Mouse (Mus musculus) liver, embryonic 11.5 days (tissue): ENCODE data around the gene Cenpb. TPM values are rescaled to one million over a fixed set of nuclear protein-coding genes. Genes with fewer than 3 reads are reported as not detected.

Experiments
- ATAC-seq: fragments of 200-750 bp; cut with Nextera tagmentation; replicated peaks from 2 replicates; pipeline ENCODE4 v1.8.0; 2017; ENCODE audit warnings: moderate number of reproducible peaks, mild to moderate bottlenecking, moderate TSS enrichment, moderate library complexity; ENCODE audit not compliant: low FRiP score
- DNase-seq: peaks from one replicate; pipeline ENCODE4 v3.0.0-alpha.2; 2017; ENCODE audit warnings: low spot score
- H3K27ac ChIP-seq: fragments of 300-500 bp; sonication (generic); 2 replicates; pipeline ENCODE4 v1.5.1; 2014; ENCODE audit warnings: mild to moderate bottlenecking, low read depth, low read length, control low read depth
- H3K27me3 ChIP-seq: fragments of 300-500 bp; sonication (generic); replicated peaks from 2 replicates; pipeline ENCODE4 v1.6.1; 2014; ENCODE audit warnings: low read length, mixed read lengths; ENCODE audit not compliant: control insufficient read depth, insufficient read depth
- H3K36me3 ChIP-seq: fragments of 300-500 bp; sonication (generic); 2 replicates; pipeline ENCODE4 v1.6.1; 2014; ENCODE audit warnings: mild to moderate bottlenecking, low read length, moderate library complexity, mixed read lengths; ENCODE audit not compliant: control insufficient read depth, insufficient read depth
- H3K4me1 ChIP-seq: fragments of 300-500 bp; sonication (generic); replicated peaks from 2 replicates; pipeline ENCODE4 v1.6.1; 2014; ENCODE audit warnings: low read length, mixed read lengths; ENCODE audit not compliant: control insufficient read depth, insufficient read depth
- H3K4me2 ChIP-seq: fragments of 300-500 bp; sonication (generic); 2 replicates; pipeline ENCODE4 v1.6.1; 2014; ENCODE audit warnings: mild to moderate bottlenecking, control low read depth, moderate library complexity
- H3K4me3 ChIP-seq: fragments of 300-500 bp; sonication (generic); 2 replicates; pipeline ENCODE4 v1.5.1; 2014; ENCODE audit warnings: low read depth, low read length, control low read depth
- H3K9ac ChIP-seq: fragments of 300-500 bp; sonication (generic); 2 replicates; pipeline ENCODE4 v1.6.1; 2014; ENCODE audit warnings: low read depth, low read length, control low read depth
- H3K9me3 ChIP-seq: fragments of 300-500 bp; sonication (generic); 2 replicates; pipeline ENCODE4 v1.6.1; 2016; ENCODE audit warnings: low read length, inconsistent platforms, mixed read lengths; ENCODE audit not compliant: control insufficient read depth
- WGBS: fragments of 180-500 bp; shearing (Covaris S2); extraction: QIAGEN DNeasy Blood & Tissue Kit; methylation state at CpG from one replicate; pipeline ENCODE4 v1.1.7; 2014; 5-methylcytosine and 5-hydroxymethylcytosine counted together
- polyA plus RNA-seq: library from polyadenylated mRNA; unstranded; fragments of >200 nt; fragmentation: Nextera tagmentation; extraction: Ambion mirVana; gene quantifications from 2 replicates; pipeline ENCODE4 v1.2.1, GENCODE M21; 2014

The Cenpb gene
- polyA plus RNA-seq, 1 experiment from 2014 or later: 4.9 TPM

DNA sequence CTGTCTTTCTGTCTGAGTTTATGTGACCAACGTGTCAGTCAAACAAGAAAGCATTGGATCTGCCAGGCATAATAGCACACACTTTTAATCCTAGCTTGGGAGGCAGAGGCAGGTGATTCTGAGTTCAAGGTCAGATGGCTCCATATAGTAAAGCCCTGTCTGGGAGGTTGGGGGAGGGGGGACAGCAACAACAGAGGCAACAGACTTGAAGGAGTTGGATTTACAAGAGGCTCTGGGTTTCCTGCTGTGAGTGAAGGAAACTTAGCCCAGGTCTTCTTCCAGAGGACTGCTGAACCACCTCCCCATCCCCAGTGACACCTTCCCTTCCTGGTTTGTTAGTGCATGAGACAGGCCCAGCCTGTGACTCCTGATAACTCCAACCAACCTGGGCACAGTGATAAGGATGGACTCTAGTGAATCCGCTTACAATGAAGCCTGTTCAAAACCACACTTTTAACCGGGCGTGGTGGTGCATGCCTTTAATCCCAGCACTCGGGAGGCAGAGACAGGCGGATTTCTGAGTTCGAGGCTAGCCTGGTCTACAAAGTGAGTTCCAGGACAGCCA is 27.6 kb downstream of the Cenpb start:
- DNase-seq (no peak), ATAC-seq (peak; percentile 91)
- no peak overlapping the region for H3K4me2 ChIP-seq
- 48% methylated on average over 7 of the region's 7 CpGs for WGBS
- no peak overlapping the region for H3K9ac ChIP-seq
- H3K27me3 ChIP-seq: no peaks in the 10 kb centered on the region
- peaks cover 11% of the 10 kb centered on the region; the same call in 1 of the 2 replicates for H3K4me1 ChIP-seq
- H3K9me3 ChIP-seq: no peaks in the 10 kb centered on the region
- no peak overlapping the region for H3K27ac ChIP-seq
- peaks cover 15% of the 10 kb centered on the region for H3K36me3 ChIP-seq
- H3K4me3 ChIP-seq: no peak overlapping the region

GRCm38 (mm10) chr2:131149254-131149578 is 30.7 kb downstream of the Cenpb start:
- no peak for ATAC-seq
- H3K9ac ChIP-seq: no peak overlapping the region
- no peak for DNase-seq
- H3K27ac ChIP-seq: no peak overlapping the region
- no peaks in the 10 kb centered on the region for H3K27me3 ChIP-seq
- no peaks in the 10 kb centered on the region for H3K9me3 ChIP-seq
- peaks cover 37% of the 10 kb centered on the region for H3K36me3 ChIP-seq
- 91% methylated on average over 3 of the region's 3 CpGs for WGBS
- no peak overlapping the region for H3K4me3 ChIP-seq
- H3K4me2 ChIP-seq: no peak overlapping the region
- peaks cover 9% of the 10 kb centered on the region for H3K4me1 ChIP-seq

GRCm38 (mm10) chr2:131148353-131149253 is 31.3 kb downstream of the Cenpb start:
- Histone ChIP-seq H3K9me3 (no peaks in the 10 kb centered on the region), H3K4me3 (no peak overlapping the region), H3K4me1 (peaks cover 9% of the 10 kb centered on the region), H3K27me3 (no peaks in the 10 kb centered on the region), H3K36me3 (peaks cover 39% of the 10 kb centered on the region), H3K27ac (no peak overlapping the region), H3K9ac (no peak overlapping the region), H3K4me2 (no peak overlapping the region)
- no peak for DNase-seq
- ATAC-seq: no peak
- WGBS: 82% methylated on average over 8 of the region's 8 CpGs

DNA sequence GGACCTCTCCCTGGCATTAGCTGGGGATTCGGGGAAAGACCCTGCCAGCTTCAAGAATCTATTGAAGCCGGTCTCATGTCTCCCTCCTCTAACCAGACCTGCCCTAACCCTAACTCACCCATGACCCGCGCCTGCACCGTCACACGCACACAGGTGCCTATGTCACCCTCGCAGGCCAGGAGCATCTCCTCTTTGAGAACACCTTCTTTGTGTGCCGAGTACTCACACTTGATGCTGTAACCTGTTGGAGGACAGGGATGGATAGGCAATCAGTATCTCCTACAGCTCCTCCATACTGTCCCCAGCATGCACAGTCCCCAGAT is 32.9 kb downstream of the Cenpb start:
- Histone ChIP-seq H3K4me3 (no peak overlapping the region), H3K27me3 (no peaks in the 10 kb centered on the region)

DNA sequence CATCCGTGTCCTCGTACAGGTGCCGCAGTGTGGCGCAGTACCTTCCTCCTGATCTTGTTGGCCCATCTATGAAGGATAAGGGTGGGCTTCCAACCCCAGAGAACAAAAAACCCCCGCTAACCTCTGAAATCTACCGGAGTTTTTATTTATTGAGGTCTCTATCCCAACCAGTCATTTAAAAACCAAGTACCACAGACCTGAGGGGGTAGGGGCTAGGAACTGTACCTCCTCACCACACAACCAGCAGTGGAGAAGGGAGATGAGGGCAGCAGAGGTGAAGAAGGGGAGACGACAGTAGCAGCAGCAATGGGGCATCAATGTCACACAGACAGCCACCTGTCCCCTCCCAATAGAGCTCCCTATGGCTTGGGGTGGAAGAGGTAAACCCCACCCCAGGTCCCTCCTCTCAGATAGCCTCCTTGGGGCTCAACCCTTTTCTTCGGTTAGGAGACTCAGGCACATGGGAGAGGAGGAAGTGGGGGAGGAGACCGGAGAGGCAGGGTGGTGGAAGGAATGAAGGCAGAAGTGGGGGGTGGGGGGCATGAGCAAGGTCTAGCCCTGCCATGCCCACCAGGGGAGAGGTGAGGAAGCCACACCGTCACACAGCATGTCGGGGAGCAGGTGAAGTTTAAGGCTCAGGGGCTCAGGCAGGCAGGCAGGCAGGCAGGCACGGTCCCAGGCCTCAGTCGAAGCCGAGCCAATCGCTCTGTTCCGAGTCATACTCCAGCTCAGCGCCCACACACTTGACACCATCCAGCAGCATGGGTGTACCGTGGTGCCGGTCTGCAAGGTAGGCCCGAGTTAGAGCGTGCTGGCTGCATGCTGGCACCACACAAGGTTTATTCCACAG is 33.4 kb downstream of the Cenpb start:
- ATAC-seq: no peak

More for the DNA sequence above, 32.9 kb downstream of the Cenpb start:
- Histone ChIP-seq H3K27ac (no peak overlapping the region), H3K9me3 (no peaks in the 10 kb centered on the region), H3K9ac (no peak overlapping the region), H3K4me2 (no peak overlapping the region), H3K36me3 (peaks cover 39% of the 10 kb centered on the region), H3K4me1 (peaks cover 15% of the 10 kb centered on the region)
- WGBS: 94% methylated on average over 8 of the region's 8 CpGs
- DNase-seq (no peak), ATAC-seq (no peak)

GRCm38 (mm10) chr2:131145536-131145935 is 34.3 kb downstream of the Cenpb start:
- no peak overlapping the region for H3K4me2 ChIP-seq
- H3K9me3 ChIP-seq: no peaks in the 10 kb centered on the region
- H3K4me1 ChIP-seq: peaks cover 20% of the 10 kb centered on the region
- no peak overlapping the region for H3K9ac ChIP-seq
- DNase-seq (no peak), ATAC-seq (no peak)
- H3K27me3 ChIP-seq: no peaks in the 10 kb centered on the region
- H3K36me3 ChIP-seq: peaks cover 39% of the 10 kb centered on the region
- H3K27ac ChIP-seq: no peak overlapping the region
- no peak overlapping the region for H3K4me3 ChIP-seq
- WGBS: 83% methylated on average over 2 of the region's 2 CpGs

More for the DNA sequence above, 33.4 kb downstream of the Cenpb start:
- H3K36me3 ChIP-seq: peaks cover 39% of the 10 kb centered on the region
- no peak for DNase-seq
- no peak overlapping the region for H3K4me2 ChIP-seq
- H3K27me3 ChIP-seq: no peaks in the 10 kb centered on the region
- WGBS: 80% methylated on average over 21 of the region's 21 CpGs
- no peak overlapping the region for H3K27ac ChIP-seq
- H3K9ac ChIP-seq: no peak overlapping the region
- H3K9me3 ChIP-seq: no peaks in the 10 kb centered on the region
- H3K4me3 ChIP-seq: no peak overlapping the region
- peaks cover 17% of the 10 kb centered on the region for H3K4me1 ChIP-seq

GRCm38 (mm10) chr2:131145121-131145520 is 34.7 kb downstream of the Cenpb start:
- 69% methylated on average over 13 of the region's 13 CpGs for WGBS
- no peaks in the 10 kb centered on the region for H3K9me3 ChIP-seq
- H3K4me2 ChIP-seq: no peak overlapping the region
- no peaks in the 10 kb centered on the region for H3K27me3 ChIP-seq
- H3K36me3 ChIP-seq: peaks cover 37% of the 10 kb centered on the region
- DNase-seq: no peak
- H3K27ac ChIP-seq: no peak overlapping the region
- H3K4me1 ChIP-seq: peaks cover 20% of the 10 kb centered on the region
- H3K9ac ChIP-seq: no peak overlapping the region
- ATAC-seq: no peak
- no peak overlapping the region for H3K4me3 ChIP-seq

- H3K27me3 ChIP-seq: no peaks in the 10 kb centered on the region
- WGBS: 74% methylated on average over 22 of the region's 22 CpGs
- H3K36me3 ChIP-seq: peaks cover 39% of the 10 kb centered on the region
- H3K9ac ChIP-seq: no peak overlapping the region
- H3K4me3 ChIP-seq: no peak overlapping the region
- 0 out of 2 replicates have a peak, but pooled peaks have one; percentile 16 for ATAC-seq
- no peak overlapping the region for H3K27ac ChIP-seq
- H3K4me1 ChIP-seq: peaks cover 24% of the 10 kb centered on the region
- no peaks in the 10 kb centered on the region for H3K9me3 ChIP-seq
- no peak for DNase-seq
- H3K4me2 ChIP-seq: peak overlapping the region; percentile 46
Measured at GRCm38 (mm10) chr2:131143007-131143780, 36.7 kb downstream of the Cenpb start.
